Mouse (Mus musculus) neural tube, embryonic 10.5 days (tissue): Measurements from ENCODE around the gene Cdh13.

Experiments
- DNase-seq: peaks from one replicate; pipeline ENCODE4 v3.0.0-alpha.2; 2017; ENCODE audit warnings: low spot score; ENCODE audit errors: extremely low spot score

Cdh13 gene

DNA sequence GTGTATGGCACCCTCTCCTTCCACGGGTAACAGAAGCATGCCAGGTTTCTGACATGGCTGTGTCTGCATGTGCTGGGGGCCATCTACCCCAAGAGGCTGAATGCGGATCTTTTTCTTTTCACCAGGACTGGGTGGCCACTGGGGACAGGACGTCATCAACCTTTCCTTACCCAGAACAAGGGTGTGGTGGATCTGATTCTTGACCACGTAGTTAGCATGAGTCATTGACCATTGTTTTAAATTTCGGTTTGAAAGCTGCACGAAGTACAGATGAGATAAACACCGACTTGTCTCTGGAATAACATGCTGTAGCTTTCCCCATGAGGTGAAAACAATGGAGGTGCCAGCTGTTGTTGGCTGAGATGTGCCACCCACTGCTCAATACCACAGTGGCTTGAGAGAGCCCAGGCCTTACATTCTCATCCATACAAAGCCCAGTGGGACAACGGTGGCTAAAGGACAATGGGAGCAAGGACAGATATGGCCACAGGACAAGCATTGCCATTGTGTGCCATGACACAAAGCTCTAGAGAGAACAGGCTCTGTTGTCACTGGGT is 161.2 kb downstream of the Cdh13 start:
- DNase-seq = no peak

DNA sequence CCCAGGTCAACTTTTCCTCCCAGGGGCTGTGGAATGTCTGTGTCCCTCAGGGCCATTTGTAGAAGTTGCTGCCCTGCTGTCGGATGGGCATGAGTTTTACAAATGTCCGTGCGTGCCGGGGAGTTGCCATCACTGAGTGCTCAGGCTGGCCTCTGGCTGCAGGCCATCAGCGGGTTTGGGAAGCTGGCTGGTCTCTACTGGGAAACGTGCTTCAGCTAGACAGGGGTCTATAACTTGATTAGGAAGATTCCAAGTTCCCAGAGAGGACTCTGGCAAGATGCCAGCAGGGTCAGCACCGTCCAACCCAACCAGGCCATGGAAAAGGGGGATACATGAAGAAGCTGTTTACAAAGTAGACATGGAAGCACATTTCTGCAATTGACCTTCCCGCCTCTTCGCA is 163.0 kb downstream of the Cdh13 start:
- no peak for DNase-seq

DNA sequence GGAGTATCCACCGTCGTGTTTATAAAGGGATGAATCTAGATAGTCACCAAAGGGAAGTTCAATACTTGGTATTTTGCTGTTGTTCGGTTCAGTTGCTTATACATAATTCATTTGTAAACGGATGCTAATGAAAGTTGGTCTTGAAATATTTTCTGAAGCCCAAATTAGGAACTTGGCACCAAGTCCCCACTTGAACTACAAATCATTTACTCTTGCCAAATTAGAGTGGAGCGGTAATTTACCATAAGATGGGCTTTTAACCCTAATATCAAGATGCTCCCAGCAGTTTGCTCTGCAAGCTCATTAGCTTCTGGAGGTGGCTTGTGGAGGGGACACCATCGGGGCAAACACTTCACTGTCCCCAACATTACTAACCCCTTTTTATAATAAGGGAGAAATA is 164.5 kb downstream of the Cdh13 start:
- DNase-seq = no peak

DNA sequence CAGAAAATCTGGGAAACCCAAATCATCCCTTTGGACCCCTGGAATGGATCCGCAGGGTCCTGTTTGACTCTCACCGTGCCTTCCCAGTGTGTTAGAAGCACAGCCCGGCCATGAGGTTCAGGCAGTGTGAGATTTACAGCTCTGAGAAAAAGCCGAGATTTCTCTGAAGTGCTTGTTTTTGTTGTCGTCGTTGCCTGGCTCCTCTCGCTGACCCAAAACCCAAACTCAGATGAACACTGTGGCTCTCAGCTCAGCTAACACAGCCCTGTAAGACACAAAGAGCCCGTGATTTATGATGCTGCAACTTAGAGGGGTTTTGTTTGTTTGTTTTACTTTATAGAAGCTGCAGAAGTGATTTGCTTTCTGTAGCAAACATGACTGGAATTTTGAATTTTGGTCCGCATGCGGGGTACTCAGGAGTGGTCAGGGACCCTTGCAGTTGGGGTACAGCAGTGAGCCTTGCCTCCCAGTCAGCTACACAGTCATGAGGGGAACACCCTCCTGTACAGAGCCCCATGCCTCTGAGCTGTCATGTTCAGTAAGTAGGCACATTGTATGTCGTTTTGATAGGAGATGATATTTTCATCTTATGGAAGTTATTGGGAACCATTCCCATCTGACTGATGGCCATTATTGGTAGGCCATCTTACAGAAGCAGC is 169.0 kb downstream of the Cdh13 start:
- DNase-seq = peak; percentile 24

DNA sequence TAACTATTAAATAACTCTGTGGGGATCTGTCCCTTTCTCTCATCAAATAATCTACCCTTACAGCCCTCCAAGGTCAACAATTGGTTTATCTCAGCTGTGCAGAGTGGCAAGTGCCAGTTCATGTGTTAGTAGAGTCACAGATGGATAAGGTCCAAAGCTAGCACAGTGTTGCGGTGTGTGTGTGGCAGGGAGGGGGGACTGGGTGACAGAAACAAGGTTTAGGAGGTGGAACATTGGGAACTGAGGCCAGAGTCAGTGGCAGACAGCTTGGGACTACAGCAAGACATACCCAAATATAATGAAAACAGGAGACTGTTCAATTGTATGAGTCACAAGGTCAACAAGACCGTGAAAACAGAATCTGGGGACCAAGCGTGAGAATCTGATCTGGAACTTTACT is 171.7 kb downstream of the Cdh13 start:
- no peak for DNase-seq

DNA sequence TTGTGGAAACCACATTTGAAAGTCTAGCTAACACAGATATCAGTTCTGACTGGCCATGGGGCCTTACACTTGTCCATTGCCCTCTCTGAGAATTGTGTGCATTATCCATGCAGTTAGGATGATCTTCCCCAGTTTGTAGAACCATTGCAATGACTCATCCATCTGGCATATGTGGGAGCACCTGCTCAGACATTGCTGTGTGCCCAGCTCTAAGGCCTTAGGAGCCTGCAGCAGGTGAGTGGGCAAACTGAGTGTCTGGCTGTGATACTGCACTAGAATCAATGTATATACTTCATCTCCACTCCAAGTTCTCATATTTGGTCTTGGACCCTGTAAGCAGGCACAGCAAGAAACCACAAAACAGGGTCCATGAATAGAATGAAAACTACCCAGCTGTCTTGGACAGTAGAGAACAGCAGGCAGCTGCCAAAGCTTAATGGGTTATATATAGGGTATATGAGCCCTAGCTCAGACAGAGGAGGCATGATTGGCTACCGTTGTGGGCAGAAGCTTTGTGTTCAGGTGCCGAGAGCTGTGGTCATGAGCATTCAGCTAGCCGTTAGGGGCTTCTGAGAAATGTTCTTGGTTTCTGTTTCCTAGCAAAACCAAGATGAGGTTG is 181.9 kb downstream of the Cdh13 start:
- DNase-seq = no peak

DNA sequence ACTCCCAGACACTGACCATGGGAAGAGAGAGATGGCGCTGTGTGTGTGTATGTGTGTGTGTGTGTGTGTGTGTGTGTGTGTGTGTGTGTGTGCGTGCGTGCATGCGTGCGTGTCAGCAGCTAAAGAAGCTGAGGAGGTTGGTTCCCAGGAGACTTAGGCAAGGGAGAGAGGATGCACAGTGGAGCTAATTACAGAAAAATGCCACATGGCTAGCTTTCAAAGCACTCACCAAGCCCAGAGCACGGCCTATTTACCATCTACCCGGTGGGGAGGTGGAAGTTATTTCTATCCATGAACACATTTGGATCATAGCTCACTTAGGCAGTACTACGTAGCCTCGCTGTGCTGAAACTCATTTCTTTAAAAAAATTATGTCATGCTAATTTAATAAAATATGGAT is 194.1 kb downstream of the Cdh13 start:
- DNase-seq = no peak

DNA sequence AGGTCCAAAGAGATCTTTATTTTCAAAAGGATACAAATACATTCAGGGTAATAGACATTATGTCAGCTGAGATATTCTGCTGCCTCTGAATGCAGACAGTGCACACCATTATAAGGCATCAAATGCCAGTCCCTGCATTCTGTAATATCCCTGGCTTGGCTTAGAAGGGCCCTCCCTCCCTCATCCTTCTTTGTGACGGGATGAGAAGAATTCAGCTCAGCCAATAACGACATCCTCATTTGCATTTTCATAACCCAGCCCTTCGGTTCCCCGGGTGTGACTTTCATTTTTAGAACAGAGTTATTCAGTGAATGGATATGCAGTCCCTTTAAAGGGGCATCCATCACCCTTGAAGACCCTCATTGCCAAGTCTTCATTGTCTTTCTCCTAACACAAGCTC is 205.2 kb downstream of the Cdh13 start:
- no peak for DNase-seq

DNA sequence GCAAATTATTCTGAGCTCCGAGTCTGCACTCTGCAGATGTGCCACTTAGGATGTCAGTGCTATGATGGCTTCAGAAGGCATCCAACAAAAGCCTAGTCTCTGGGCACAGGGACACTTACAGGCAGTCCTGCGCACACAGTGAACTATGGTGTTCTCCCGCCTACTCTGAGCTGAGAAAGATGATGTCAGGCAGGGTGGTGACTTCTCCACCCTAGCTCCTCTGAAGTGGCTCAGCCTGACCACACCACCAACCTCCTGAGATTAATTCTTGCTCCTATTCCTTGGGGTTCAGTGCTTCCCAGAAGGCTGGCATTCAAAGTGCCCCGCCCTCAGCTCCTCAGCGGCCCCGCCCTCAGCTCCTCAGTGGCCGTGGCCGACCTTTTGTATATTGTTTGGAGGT is 219.0 kb downstream of the Cdh13 start:
- DNase-seq = no peak

DNA sequence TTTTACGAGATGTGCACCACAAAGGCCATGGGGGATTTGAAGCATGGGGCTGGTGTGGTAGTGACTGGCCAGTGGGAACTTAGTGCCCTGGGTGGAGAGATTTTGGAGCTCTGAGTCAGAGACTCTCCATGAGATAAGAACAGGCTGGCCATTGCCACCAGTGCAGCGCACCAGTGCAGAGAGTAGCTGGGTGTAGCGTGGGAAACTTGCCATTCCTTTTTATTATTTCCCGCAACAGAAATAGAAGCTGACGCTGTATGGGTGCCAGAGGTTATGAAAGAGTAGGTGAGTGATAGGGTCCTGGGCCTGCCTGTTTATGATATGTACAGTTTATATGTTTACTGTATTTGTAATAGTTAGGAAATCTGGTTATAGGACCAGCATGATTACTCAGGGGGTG is 225.9 kb downstream of the Cdh13 start:
- DNase-seq = no peak

DNA sequence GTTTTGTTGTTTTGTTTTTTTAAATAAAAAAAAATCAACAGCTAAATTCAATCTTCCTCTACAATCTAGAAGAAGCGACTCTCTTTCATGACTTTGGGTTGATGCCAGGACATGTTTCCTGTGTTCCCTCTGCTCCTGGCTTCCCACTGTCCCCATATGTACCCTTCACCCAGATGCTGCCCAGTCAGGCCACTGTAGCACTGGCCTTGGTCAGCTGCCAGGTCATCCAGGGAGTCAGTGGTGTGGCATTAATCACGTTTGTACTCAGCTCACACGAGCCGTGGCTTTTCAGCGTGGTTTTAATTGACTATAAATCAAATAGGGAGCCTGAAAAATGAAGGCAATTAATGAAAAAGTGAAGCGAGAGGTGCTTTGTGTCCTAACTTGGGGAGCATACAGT is 229.7 kb downstream of the Cdh13 start:
- no peak for DNase-seq

DNA sequence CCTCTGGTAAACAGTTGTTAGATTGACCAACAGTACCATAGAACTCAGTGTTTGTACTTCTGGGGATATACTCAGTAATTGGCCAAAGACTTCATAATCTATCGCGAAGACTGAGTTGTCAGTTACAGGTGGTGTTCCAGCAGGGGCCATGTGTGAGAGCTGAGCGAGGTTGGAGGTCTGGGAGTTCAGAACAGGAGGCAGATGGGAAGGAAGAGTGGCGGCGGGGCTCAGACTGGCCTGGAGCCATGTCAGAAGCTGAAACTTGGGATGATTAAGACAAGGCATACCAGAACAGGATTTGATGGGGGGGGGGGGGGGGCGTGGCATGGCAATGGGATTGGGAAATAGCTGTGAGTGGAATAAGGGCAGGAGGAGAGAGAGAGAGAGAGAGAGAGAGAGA is 232.1 kb downstream of the Cdh13 start:
- no peak for DNase-seq

DNA sequence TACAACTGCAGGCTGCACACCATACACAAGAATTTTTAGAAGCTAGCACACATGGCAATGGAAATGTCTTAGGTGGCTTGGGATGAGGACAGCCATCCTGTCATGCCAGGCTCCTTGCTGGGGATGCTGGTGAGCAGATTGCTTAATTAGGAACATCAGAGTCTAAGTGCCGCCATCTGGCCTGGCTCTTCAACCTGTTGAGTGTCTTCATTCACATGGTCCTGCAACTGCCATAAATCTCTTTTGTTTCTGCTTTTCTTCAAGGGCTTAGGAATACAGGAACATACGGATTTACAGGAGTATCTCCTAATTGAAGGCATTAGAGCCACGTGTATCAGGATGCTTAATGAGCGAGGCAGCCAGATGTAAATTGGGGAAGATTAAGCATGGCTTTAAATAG is 233.5 kb downstream of the Cdh13 start:
- DNase-seq = no peak

DNA sequence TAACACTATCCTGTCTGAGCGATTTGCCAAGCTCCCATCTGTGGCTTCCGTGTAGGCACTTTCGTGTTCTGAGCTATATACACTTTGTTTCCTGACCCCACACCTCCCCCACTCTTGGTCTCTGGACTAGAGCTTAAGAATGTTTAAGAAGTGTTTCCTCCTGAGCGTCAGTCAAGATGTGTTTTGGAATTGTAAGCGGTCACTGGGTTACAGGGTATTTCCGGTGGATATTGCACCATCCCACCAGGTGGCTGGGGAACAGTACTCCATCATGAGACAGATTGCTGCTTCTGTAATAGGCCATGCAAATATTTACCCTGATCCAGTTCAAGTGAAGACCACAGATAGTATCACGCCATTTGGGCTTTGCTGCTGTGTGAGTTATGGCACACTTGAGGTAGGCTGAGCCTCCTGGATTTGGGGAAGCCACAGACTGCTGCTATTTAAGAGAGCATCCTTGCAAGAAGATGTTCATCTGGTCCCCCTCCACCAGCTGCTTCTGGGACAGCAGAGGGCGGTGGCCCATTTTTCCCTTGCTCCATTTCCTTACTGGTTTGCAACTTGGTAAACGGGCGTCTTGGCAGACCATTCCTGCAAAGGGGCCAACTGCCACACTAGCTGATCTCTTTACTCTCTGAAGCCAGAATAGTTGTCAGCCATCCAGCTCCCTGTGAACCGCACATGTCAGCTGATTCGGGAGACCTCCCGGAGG is 234.7 kb downstream of the Cdh13 start:
- DNase-seq = no peak

DNA sequence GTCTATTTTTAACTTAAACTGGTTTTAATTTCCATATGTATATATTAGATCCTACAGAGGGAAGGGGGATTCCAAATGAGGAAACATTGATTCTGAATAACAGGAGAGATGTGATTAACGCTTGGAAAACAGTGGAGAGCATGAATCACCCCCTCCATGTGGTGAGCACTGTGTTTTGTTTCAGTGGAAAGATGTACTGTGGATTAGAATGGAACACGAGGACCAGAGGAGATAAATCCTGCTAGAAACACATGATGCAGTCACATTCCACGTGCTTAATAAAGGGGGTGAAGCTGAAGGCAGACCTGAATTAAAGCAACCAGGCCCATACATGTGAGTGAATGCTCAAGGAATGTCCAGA is 235.2 kb downstream of the Cdh13 start:
- DNase-seq = no peak

DNA sequence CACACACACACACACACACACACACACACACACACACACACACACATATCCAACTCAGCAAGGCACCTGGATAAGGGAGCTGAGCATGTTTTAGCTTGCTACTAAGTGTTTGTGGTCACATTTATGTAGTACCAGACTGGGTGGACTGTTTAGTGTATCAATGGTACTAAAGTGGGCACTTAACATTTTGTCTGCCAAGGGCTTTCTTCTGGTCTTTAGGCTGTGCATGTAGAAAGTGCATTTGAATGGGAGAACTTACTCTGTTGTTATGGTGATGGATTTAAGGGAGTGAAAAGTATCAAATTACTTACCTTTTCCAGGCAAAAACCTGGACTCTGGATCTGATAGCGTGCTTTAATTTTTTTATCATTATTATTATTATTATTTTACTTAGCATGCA is 240.4 kb downstream of the Cdh13 start:
- no peak for DNase-seq

DNA sequence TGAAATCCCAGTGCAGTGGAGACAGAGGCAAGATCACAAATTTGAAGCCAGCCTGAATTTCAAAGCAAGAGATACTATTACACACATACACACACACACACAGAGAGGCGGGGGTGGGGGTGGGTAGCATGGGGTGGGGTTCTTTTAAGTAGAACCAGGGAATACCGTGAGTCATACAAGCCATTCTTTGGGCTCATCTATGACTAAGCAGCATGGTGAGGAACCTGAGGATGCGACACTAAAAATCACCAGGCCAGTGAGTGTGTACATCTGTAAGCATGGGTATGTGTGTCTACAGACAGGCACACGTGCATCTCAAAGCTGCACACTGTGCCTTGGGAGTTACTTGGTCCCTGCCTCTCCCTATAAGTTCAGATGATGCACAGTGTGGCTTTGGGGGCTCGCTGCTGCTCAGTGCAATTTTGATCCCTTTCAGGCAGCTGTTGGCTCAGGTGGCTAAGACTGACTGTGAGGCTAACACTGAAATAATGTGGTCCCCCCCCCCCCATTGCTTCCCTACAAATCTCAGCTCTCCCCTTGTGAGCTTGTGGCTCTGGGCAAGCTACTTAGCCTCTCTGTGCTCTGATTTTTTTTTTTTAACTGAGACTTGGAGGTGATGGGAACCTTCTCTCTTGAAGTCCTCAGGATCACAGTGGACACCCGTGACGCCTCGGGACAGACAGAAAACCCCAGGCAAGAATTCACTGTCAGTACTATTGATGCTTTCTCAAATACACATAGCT is 255.5 kb downstream of the Cdh13 start:
- DNase-seq = no peak

DNA sequence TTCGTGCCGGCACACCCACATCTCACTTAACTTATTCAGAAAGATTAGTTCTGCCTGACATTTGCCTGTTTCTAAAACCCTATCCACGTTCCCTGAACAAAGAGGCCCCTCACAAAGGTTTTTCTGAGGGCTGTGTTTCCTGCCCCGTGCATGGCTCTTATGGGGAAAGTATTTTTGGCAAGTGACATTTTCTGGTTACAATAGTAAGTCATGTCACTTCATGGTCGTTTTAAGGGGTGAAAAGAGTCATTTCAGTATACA is 256.0 kb downstream of the Cdh13 start:
- no peak for DNase-seq

DNA sequence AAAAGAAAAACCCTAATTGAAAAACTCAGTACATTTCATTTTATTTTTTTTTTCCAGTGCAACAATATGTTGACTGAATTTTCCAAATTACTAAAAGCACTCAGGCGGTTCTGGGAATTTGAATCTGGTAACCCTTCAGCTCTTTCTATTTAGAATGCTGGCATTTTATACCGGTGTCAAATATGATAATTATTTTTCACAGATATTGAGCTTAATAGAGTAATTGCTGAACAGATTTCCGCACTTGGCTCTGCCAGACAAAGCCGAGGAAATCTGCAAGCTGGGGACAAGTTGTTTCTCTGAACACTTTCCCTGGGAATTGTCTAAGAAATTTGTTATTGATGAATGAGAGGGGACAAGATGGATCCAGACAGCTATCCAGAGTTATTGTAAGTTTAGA is 256.4 kb downstream of the Cdh13 start:
- DNase-seq = no peak

DNA sequence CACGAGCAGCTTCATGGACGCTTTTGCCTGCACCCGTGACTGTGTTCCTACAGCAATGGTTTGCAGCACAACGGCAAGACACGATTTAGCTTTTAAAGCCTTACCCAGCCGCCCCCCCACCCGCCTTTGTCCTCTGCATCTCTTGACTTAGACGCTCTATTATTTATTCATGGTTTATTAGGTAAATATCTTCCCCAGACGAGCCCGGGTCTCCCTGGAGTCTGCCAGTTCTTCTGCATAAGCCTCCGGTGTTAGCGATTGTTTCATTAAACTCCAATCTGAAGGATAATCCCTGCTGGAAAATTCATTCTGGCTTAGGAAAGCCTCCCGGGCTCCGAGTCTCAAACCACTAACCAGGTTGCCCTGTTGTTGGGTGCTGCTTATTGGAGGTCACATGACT is 268.9 kb downstream of the Cdh13 start:
- DNase-seq = no peak

DNA sequence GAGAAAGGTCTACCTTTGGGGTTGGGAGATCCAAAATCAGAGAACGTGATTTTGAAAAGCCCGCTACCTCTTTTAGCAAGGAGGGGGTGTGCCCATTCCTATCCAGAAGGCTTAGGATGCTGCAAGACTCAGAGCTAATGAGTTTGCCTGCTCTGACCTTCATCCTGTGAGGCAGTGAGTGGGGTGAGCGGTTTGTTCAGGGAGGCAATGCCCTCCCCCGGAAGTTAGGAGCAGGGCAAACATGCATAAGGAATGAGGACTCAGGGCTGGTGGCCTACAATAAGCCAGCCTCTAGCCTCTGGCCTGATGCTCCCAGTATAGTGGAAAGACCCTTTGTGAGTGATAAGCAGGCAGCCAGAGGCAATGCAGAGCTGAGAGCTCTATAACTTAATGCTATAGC is 269.3 kb downstream of the Cdh13 start:
- no peak for DNase-seq

DNA sequence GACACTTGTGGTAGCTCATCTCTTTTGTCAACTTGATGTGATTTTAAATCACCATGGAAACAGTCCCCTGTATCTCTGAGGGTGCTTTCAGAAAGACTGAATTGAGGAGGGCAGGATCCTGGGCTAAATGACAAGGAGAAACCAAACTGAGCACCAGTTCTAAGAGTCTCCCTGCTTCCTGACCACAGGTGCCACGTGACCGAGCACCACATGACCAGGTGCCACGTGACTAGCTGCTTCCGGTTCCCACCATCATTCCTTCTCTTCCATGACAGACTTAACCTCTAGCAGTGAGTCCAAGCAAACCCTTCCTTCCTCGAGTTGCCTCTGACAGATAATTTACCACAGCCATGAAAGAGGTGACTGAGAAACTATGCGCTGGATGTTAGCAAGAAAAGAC is 280.5 kb downstream of the Cdh13 start:
- DNase-seq = no peak
